Mouse (Mus musculus) forelimb bud, embryonic 11.5 days (tissue): ENCODE results near the gene Orc1.

Experiments used
- DNase-seq: peaks from one replicate; pipeline ENCODE4 v3.0.0-alpha.2; 2012; ENCODE audit warnings: low read depth, low spot score

The Orc1 gene

GRCm38 (mm10) chr4:108635101-108635500, 55.9 kb downstream of the Orc1 start:
- DNase-seq: no peak

- no peak for DNase-seq
These were observed 58.5 kb downstream of the Orc1 start for GRCm38 (mm10) chr4:108637721-108638120.

GRCm38 (mm10) chr4:108638752-108639151, 59.5 kb downstream of the Orc1 start:
- DNase-seq: no peak

- peak; percentile 17 for DNase-seq
These were observed 85.2 kb downstream of the Orc1 start for GRCm38 (mm10) chr4:108664407-108664806.
